Mouse (Mus musculus) liver, adult (tissue): Measurements from ENCODE around the gene Ppil3.

Source experiments
- GATA4 ChIP-seq: IDR thresholded peaks from 2 replicates; pipeline ENCODE4 v1.6.1; 2014; ENCODE audit warnings: mild to moderate bottlenecking, low read length; ENCODE audit not compliant: insufficient replicate concordance

Gene Ppil3

DNA sequence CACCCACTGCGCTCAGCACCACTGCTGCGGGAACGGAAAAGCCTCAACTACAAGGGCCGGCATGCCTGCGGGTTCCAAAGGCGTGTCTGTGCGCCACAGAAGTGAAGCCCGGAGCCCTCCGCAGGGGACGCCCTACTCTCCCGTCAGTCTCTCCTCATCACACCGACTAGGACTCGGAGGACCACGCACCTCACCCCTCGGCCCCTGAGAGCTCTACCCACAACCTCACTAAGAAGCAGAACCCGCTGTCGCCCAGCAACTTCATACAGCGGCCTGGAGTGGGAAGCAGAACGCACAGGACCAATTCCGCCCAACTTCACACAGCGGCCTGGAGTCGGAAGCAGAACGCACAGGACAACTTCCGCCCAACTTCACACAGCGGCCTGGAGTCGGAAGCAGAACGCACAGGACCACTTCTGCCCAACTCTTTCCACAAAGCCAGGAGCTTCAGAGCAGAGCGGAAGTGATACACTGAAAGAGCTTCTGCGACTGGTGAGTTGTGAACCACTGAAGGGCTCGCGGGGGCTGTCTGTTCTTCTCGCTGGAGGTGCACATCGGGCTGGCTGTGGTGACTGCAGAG lies at the start of gene Ppil3, which contains the start of gene Nif3l1:
Gene Ppil3 (minus strand): TSS at position 344 of the 580 bp plus-strand sequence.
Gene Nif3l1 (plus strand): TSS at position 9 of the 580 bp plus-strand sequence.
- TF ChIP-seq GATA4: peak; percentile 42; the same call in 1 of the 2 replicates

DNA sequence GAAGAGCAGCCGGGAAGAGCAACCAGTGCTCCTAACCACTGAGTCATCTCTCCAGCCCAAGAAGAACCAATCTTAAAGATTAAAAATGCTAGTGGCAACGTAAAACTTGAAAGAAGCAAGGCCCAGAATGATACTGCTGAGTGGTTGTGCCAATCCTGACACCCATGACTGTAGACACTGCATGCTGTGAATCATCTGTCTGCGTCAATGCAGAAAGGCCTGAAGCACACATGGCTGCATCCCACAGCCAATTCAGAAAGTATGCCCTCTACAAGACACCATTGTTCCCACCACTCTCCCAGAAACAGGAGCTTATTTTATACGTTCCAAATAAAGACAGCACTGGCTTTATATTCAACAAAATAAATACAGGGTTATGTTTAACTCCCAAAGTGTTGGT lies 37.4 kb upstream of the Ppil3 start:
- no peak for TF ChIP-seq GATA4

DNA sequence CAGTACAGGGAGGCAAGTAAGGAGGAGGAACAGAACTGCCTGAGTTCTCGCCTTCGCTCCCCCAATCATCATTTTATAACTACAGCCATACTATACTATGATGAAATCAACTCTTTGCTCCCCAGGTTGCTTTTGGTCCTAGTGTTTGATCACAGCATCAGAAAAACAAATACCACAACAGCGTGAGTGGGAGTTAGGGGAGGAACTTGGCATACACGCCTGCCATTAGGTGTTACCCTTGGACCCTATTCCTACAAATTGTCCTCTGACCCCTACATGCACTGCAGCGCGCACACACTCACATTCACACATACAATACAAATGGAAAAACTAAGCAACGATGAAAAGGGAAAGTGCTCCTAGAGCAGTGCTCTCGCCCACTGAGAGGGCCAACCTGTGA lies 30.4 kb upstream of the Ppil3 start:
- no peak for TF ChIP-seq GATA4

- no peak for TF ChIP-seq GATA4
These were observed 20.3 kb upstream of the Ppil3 start for GRCm38 (mm10) chr1:58465561-58465960.

DNA sequence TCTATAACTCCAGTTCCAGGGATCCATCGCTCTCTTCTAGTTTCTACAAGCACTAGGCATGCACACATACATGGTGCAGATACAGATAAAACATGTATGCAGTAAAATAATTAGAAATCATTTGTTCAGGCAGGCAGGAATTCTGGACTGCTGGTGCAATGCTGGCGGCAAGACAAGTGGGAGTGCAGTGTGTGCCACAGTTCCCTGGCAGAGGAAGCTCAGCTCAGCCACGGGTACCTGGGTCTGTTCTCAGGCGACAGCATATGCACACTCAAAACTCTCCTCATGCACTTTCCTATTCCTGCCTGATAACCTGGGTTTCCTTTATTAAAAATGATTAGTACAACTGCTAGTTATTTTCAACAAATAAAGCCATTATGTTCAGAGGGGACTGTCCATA lies 19.8 kb upstream of the Ppil3 start:
- TF ChIP-seq GATA4: no peak

GRCm38 (mm10) chr1:58463935-58464334 lies 18.6 kb upstream of the Ppil3 start:
- no peak for TF ChIP-seq GATA4

- no peak for TF ChIP-seq GATA4
These were observed 15.3 kb upstream of the Ppil3 start for GRCm38 (mm10) chr1:58460566-58460965.

- no peak for TF ChIP-seq GATA4
These were observed 13.6 kb upstream of the Ppil3 start for GRCm38 (mm10) chr1:58458867-58459266.

GRCm38 (mm10) chr1:58458175-58458574 lies 12.9 kb upstream of the Ppil3 start:
- TF ChIP-seq GATA4: no peak

DNA sequence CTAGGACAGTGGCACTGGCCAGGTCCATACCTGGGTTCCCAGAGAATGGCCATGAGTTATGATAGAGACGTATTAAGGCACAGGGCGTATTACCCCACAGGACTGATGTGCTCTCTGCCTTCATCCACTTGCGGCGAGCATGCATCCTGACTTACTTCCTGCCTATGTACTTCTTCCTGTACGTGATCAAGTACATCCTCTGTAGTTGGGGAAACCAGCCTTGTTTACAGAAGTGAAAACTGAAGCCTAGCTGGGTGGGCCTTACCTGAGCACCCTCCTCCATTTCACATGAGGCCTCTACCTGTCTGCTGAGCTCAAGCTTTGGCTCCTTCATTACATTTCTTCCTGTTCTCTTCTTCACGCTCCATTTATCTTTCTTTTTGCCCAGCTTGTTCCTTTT lies 9.0 kb upstream of the Ppil3 start:
- no peak for TF ChIP-seq GATA4

- no peak for TF ChIP-seq GATA4
These were observed 3.1 kb upstream of the Ppil3 start for GRCm38 (mm10) chr1:58448396-58448795.

DNA sequence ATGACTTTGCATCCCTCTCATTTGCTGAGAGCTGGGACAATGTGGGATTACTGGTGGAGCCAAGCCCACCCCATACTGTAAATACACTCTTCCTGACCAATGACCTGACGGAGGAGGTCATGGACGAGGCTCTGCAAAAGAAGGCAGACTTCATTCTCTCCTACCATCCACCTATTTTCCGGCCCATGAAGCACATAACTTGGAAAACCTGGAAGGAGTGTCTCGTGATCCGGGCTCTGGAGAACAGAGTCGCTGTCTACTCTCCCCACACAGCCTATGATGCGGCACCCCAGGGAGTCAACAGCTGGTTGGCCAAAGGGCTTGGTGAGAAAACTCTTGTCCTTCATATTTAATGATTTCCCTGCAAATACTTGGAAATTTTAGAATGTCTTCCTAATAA lies 2.5 kb upstream of the Ppil3 start:
- TF ChIP-seq GATA4: no peak

DNA sequence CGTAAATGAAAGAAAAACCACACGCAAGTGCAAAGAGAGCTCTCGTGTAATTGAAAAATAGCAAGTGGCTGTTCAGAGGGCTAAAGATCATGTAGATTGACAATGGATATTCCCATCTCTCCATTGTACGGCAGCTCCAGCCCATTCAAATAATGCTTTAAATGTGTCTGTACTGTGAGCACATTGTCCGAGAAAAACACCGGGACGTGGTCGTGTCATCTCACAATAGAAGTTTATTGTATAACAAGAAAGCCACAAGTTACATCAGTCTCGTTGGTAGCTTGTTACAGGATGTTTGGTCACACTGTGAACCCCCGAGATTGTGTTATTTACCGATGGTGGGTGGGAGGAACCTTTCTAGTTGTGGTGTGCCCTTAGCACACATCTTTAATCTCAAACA lies 575 bp upstream of the Ppil3 start:
- TF ChIP-seq GATA4: no peak

- TF ChIP-seq GATA4: no peak
These were observed 595 bp downstream of the Ppil3 start for GRCm38 (mm10) chr1:58444691-58445090.

DNA sequence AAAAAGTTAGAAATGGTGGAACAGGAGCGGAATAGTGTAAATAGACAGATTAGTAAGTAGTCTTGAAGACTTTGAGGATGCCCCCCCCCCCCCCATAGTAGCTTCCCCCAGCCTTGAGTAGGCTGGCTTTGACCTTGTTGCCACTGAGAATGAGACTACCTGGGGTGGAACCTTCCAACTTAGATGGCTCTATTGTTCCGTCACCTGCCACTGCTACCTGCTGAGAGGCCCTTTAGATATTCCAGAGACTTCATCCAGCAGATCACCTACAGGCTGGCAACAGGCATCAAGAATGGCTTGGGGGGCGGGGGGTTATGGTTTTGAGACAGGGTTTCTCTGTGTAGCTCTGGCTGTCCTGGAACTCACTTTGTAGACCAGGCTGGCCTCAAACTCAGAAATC lies 20.7 kb downstream of the Ppil3 start:
- no peak for TF ChIP-seq GATA4

GRCm38 (mm10) chr1:58423371-58424248 lies 21.7 kb downstream of the Ppil3 start, which contains the start of gene Clk1:
Gene Clk1 (minus strand): TSS chr1:58424066.
- TF ChIP-seq GATA4: no peak

DNA sequence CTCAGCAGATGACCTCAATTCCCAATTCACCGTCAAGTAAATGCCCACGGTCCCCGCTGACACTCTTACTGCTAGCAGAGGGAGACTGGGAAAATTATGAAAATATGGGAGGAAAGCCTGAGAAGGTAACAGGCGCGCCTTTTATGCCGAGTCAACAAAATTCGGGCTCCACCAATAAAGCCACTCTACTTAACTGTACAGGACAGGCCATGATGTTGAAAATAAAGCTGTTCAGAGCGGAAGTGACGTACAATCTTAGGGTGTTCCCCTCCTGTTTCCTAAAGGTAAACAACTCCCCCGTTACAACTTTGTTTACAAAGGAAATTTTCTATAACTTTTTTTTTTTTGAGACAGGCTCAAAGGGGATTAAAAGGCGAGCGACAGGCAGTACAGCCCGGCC lies 22.4 kb downstream of the Ppil3 start:
- no peak for TF ChIP-seq GATA4

DNA sequence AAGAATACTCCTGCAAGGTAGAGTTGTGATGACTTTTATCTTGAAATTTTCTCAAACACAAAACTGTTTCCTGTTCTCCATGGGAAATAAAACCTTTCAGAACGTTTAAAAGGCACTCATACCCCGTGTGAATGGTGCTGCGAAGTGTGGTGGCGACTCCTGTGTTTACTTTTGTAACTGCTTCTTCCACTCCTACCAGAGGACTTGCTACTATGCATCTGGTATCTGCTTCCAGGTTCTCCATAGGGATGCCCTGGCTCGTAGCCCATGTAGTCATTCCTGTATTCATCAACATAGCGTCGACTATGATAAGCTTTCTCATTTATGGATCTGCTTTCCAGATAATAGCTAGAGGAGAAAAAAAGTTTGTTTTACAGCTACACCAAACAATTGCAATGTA lies 24.3 kb downstream of the Ppil3 start:
- TF ChIP-seq GATA4: no peak
